ENCODE assay signal across 9 mouse cellular contexts in the genomic region with DNA sequence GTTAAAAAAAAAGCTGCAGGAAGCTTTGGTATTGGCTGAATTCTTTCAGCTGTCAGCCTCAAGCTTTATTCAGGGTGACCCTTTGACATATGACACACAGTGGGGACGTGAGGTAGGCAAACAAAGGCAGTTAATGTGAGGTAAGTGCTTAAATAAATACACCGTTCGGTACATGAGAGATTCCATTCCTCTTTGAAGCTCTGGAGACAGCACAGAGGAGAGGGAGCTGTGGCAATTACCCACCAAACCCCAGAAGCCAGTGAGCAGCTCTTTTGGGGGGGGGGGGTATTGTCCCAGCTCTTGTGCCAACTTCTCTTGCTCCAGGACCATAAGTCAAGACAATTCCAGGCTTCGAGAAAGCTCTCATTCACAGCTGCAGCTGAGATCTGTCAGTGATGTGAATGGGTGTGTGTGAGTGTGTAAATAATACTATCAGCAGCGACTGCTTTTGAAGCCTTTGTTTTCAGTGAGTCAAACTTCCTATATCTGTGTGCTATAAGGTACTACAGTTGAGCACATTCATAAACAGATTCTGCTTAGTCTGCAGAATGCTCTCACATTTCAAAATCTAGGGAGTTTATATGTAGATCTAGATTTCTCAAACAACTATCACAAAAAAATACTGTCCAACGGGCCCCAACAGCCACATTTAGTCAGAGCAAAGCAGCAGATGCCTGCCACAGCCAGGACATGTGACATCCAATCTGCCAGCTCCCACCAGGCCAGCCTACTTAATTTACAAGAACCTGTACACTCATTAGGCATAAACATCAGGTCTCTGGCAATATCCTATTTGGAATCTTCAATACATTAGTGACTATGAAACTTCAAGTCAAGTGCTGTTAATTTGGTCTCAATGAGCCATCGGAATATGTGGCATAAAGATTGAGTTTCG. TPM values are rescaled to one million over a fixed set of nuclear protein-coding genes. Genes with fewer than 3 reads are reported as not detected.
DNase-seq lines count a peak whose midpoint lies in the region; ATAC-seq and TF ChIP-seq lines count a peak whose summit lies in the region.
"Had no signal": no experiment of that assay in that cellular context is flagged by ENCODE, and none has a peak within 500 bp of the region (broad histone marks: within the 10 kb centered on the region; RNA-seq: fewer than 3 reads in every experiment).

No protein-coding gene starts in this region.

- H3K79me2 ChIP-seq in heart, adult 2 months (replicated peaks; ENCODE audit: control insufficient read depth, insufficient read depth, low read length), result no peaks in the 10 kb centered on the region

- H3K36me3 ChIP-seq in heart, embryonic 10.5 days, result no peaks in the 10 kb centered on the region
- no peaks in the 10 kb centered on the region for H3K36me3 ChIP-seq in heart, adult 2 months (ENCODE audit: control insufficient read depth, insufficient read depth, low read length)
- H3K36me3 ChIP-seq in neural tube, embryonic 11.5 days (ENCODE audit: control insufficient read depth, insufficient read depth, low read length), result no peaks in the 10 kb centered on the region
- no peaks in the 10 kb centered on the region for H3K36me3 ChIP-seq in liver, embryonic 13.5 days

- H3K9me3 ChIP-seq in heart, embryonic 10.5 days, result no peaks in the 10 kb centered on the region
- no peaks in the 10 kb centered on the region for H3K9me3 ChIP-seq in neural tube, embryonic 11.5 days (ENCODE audit: control insufficient read depth, low read length)
- no peaks in the 10 kb centered on the region for H3K9me3 ChIP-seq in liver, embryonic 13.5 days (replicated peaks)

- no peak overlapping the region for H3K9ac ChIP-seq in heart, adult 2 months (ENCODE audit: low read depth, low read length)
- H3K9ac ChIP-seq in neural tube, embryonic 11.5 days (ENCODE audit: low read length), result no peak overlapping the region
- no peak overlapping the region for H3K9ac ChIP-seq in liver, embryonic 13.5 days

- intact Hi-C loops in heart, adult 2 months (cut with DNase I), result no loop called here

- peak; percentile 60 for ATAC-seq in neural tube, embryonic 11.5 days (ENCODE audit: insufficient read depth, low FRiP score, low TSS enrichment)
- peak; percentile 83 for ATAC-seq in liver, embryonic 13.5 days (ENCODE audit: low read depth)

- no peak overlapping the region for H3K4me2 ChIP-seq in neural tube, embryonic 11.5 days (ENCODE audit: low read depth)
- H3K4me2 ChIP-seq in liver, embryonic 13.5 days, result peak overlapping the region; percentile 13; the same call in 1 of the 2 replicates

- H3K27me3 ChIP-seq in heart, embryonic 10.5 days (ENCODE audit: insufficient read depth, poor library complexity, severe bottlenecking), result no peaks in the 10 kb centered on the region
- no peaks in the 10 kb centered on the region for H3K27me3 ChIP-seq in heart, adult 2 months (ENCODE audit: control insufficient read depth, insufficient read depth, low read length)
- H3K27me3 ChIP-seq in neural tube, embryonic 11.5 days (ENCODE audit: control insufficient read depth, insufficient read depth, low read length), result no peaks in the 10 kb centered on the region
- no peaks in the 10 kb centered on the region for H3K27me3 ChIP-seq in liver, embryonic 13.5 days

- peaks cover 11% of the 10 kb centered on the region for H3K4me1 ChIP-seq in heart, embryonic 10.5 days
- H3K4me1 ChIP-seq in heart, adult 2 months (ENCODE audit: control insufficient read depth, insufficient read depth, low read length), result peaks cover 2% of the 10 kb centered on the region; the same call in 1 of the 2 replicates
- H3K4me1 ChIP-seq in neural tube, embryonic 11.5 days (ENCODE audit: control insufficient read depth, insufficient read depth, low read length), result peaks cover 8% of the 10 kb centered on the region
- H3K4me1 ChIP-seq in liver, embryonic 13.5 days (replicated peaks), result no peaks in the 10 kb centered on the region

- no peak for TF ChIP-seq CTCF in heart, adult 2 months (IDR thresholded peaks at IDR 0.05)

- WGBS in heart, embryonic 10.5 days, result 49% methylated on average over 8 of the region's 8 CpGs
- whole genome bisulfite sequencing in heart, adult 2 months, result 49% methylated on average over 8 of the region's 8 CpGs
- WGBS in neural tube, embryonic 11.5 days, result 37% methylated on average over 8 of the region's 8 CpGs
- 48% methylated on average over 8 of the region's 8 CpGs for WGBS in liver, embryonic 13.5 days (ENCODE audit: insufficient replicate concordance)

- no peak for TF ChIP-seq EP300 in heart, adult 2 months (IDR thresholded peaks at IDR 0.05; ENCODE audit: insufficient read depth, low read depth, low read length)

- no peak for TF ChIP-seq POLR2A in heart, adult 2 months (IDR thresholded peaks at IDR 0.05; ENCODE audit: insufficient read depth, low read depth, low read length)

- DNase-seq in heart, embryonic 10.5 days (ENCODE audit: low spot score), result no peak
- no peak for DNase-seq in heart, adult 2 months
- peak; percentile 19 for DNase-seq in neural tube, embryonic 11.5 days (ENCODE audit: low spot score)
- no peak for DNase-seq in neural tube, embryonic 10.5 days (ENCODE audit: extremely low spot score, low spot score)
- DNase-seq in liver, embryonic 13.5 days, result no peak
- DNase-seq in adrenal gland, postnatal 4 days (ENCODE audit: low spot score in 2 of 2), result no peak
- no peak for DNase-seq in adrenal gland, postnatal 14 days
- no peak for DNase-seq in layer of hippocampus, adult 9-10 months (ENCODE audit: low spot score)

- no peak overlapping the region for H3K4me3 ChIP-seq in heart, embryonic 10.5 days
- no peak overlapping the region for H3K4me3 ChIP-seq in heart, adult 2 months
- no peak overlapping the region for H3K4me3 ChIP-seq in neural tube, embryonic 11.5 days (ENCODE audit: low read depth, low read length)
- H3K4me3 ChIP-seq in liver, embryonic 13.5 days (replicated peaks), result no peak overlapping the region
- H3K4me3 ChIP-seq: erythroblast, embryonic 14.5 days had no signal

- H3K27ac ChIP-seq in heart, embryonic 10.5 days, result peak overlapping the region; percentile 60; the same call in 1 of the 2 replicates
- no peak overlapping the region for H3K27ac ChIP-seq in heart, adult 2 months
- 0 out of 2 replicates have a peak overlapping the region, but pooled peaks have one; percentile 0 for H3K27ac ChIP-seq in neural tube, embryonic 11.5 days (ENCODE audit: low read depth, low read length)
- H3K27ac ChIP-seq in liver, embryonic 13.5 days, result no peak overlapping the region; the same call in 1 of the 2 replicates

RNA-seq across cellular contexts. Expression of a gene that starts 40.5 kb away (rescaled TPM):
- 3.7 and 7.5 TPM in 2 replicates for polyA plus RNA-seq in heart, embryonic 10.5 days (2016; fragmentation: Nextera tagmentation; extraction: Ambion mirVana)
- total RNA-seq in heart, adult 2 months (2021), result 1 to 10 TPM; 3.9 to 4.2 TPM
- polyA plus RNA-seq in heart, adult 2 months (2012; rRNA removed), result 0.78 and 2.5 TPM in 2 replicates
- 10.8 and 11.7 TPM in 2 replicates for polyA plus RNA-seq in neural tube, embryonic 11.5 days (2014; fragmentation: Nextera tagmentation; extraction: Ambion mirVana)
- polyA plus RNA-seq in liver, embryonic 13.5 days (2015; fragmentation: Nextera tagmentation; extraction: Ambion mirVana), result 2.4 and 2.5 TPM in 2 replicates
- 10 to 100 TPM; 59.9 to 62.6 TPM for total RNA-seq in adrenal gland, postnatal 4 days (2021)
- total RNA-seq in adrenal gland, postnatal 14 days (2021), result 46.0 and 56.2 TPM in 2 replicates
- polyA plus RNA-seq: erythroblast, embryonic 14.5 days had no signal

Comparison
In these comparisons a context has a peak if more than half of its experiments do, and no peak if none do; other contexts are left out.
1. H3K27ac ChIP-seq: peak in heart, embryonic 10.5 days (single experiment) and neural tube, embryonic 11.5 days (single experiment); none in heart, adult 2 months (single experiment) and liver, embryonic 13.5 days (single experiment).